Mouse (Mus musculus): ENCODE results near the gene Trat1. TPM values are rescaled to one million over a fixed set of nuclear protein-coding genes. Genes with fewer than 3 reads are reported as not detected.

The Trat1 gene
- polyA plus RNA-seq, 1 experiment from 2014 or later, result not detected

GRCm38 (mm10) chr16:48741549-48741948, 30.3 kb downstream of the Trat1 start:
- no peaks in the 10 kb centered on the region for H3K9me3 ChIP-seq (ENCODE audit: control insufficient read depth, low read length)
- WGBS, result 48% methylated on average over 3 of the region's 3 CpGs
- no peak for ATAC-seq (ENCODE audit: low FRiP score, low TSS enrichment)

GRCm38 (mm10) chr16:48739974-48740373, 31.8 kb downstream of the Trat1 start:
- Histone ChIP-seq H3K9ac (ENCODE audit: low read depth, low read length) (no peak overlapping the region), H3K9me3 (ENCODE audit: control insufficient read depth, low read length) (no peaks in the 10 kb centered on the region), H3K4me1 (ENCODE audit: control insufficient read depth, insufficient read depth, low read length) (no peaks in the 10 kb centered on the region), H3K27ac (ENCODE audit: low read depth, low read length) (no peak overlapping the region), H3K4me2 (replicated peaks; ENCODE audit: low read depth, low read length) (no peak overlapping the region), H3K36me3 (ENCODE audit: control insufficient read depth, insufficient read depth, low read length) (no peaks in the 10 kb centered on the region), H3K4me3 (ENCODE audit: low read length) (no peak overlapping the region), H3K27me3 (ENCODE audit: control insufficient read depth, insufficient read depth, low read length) (no peaks in the 10 kb centered on the region)
- no peak for ATAC-seq (ENCODE audit: low FRiP score, low TSS enrichment)
- 92% methylated on average over 6 of the region's 6 CpGs for WGBS

More at GRCm38 (mm10) chr16:48741549-48741948, 30.3 kb downstream of the Trat1 start:
- H3K36me3 ChIP-seq (ENCODE audit: control insufficient read depth, insufficient read depth, low read length), result no peaks in the 10 kb centered on the region
- no peak overlapping the region for H3K9ac ChIP-seq (ENCODE audit: low read depth, low read length)
- no peak overlapping the region for H3K4me3 ChIP-seq (ENCODE audit: low read length)
- no peaks in the 10 kb centered on the region for H3K4me1 ChIP-seq (ENCODE audit: control insufficient read depth, insufficient read depth, low read length)
- no peak overlapping the region for H3K27ac ChIP-seq (ENCODE audit: low read depth, low read length)
- no peaks in the 10 kb centered on the region for H3K27me3 ChIP-seq (ENCODE audit: control insufficient read depth, insufficient read depth, low read length)
- H3K4me2 ChIP-seq (replicated peaks; ENCODE audit: low read depth, low read length), result no peak overlapping the region

GRCm38 (mm10) chr16:48738429-48738828, 33.4 kb downstream of the Trat1 start:
- Histone ChIP-seq H3K4me3 (ENCODE audit: low read length) (no peak overlapping the region), H3K4me1 (ENCODE audit: control insufficient read depth, insufficient read depth, low read length) (no peaks in the 10 kb centered on the region), H3K27ac (ENCODE audit: low read depth, low read length) (no peak overlapping the region), H3K27me3 (ENCODE audit: control insufficient read depth, insufficient read depth, low read length) (no peaks in the 10 kb centered on the region), H3K9me3 (ENCODE audit: control insufficient read depth, low read length) (no peaks in the 10 kb centered on the region), H3K4me2 (replicated peaks; ENCODE audit: low read depth, low read length) (no peak overlapping the region), H3K36me3 (ENCODE audit: control insufficient read depth, insufficient read depth, low read length) (no peaks in the 10 kb centered on the region), H3K9ac (ENCODE audit: low read depth, low read length) (no peak overlapping the region)
- no peak for ATAC-seq (ENCODE audit: low FRiP score, low TSS enrichment)
- 83% methylated on average over 2 of the region's 2 CpGs for WGBS

- Histone ChIP-seq H3K36me3 (ENCODE audit: control insufficient read depth, insufficient read depth, low read length) (no peaks in the 10 kb centered on the region), H3K4me1 (ENCODE audit: control insufficient read depth, insufficient read depth, low read length) (no peaks in the 10 kb centered on the region), H3K9me3 (ENCODE audit: control insufficient read depth, low read length) (no peaks in the 10 kb centered on the region), H3K9ac (ENCODE audit: low read depth, low read length) (no peak overlapping the region), H3K27me3 (ENCODE audit: control insufficient read depth, insufficient read depth, low read length) (no peaks in the 10 kb centered on the region), H3K4me3 (ENCODE audit: low read length) (no peak overlapping the region), H3K4me2 (replicated peaks; ENCODE audit: low read depth, low read length) (no peak overlapping the region), H3K27ac (ENCODE audit: low read depth, low read length) (no peak overlapping the region)
- no peak for ATAC-seq (ENCODE audit: low FRiP score, low TSS enrichment)
- 85% methylated on average over 3 of the region's 3 CpGs for WGBS
Observed at GRCm38 (mm10) chr16:48736890-48737289, 34.9 kb downstream of the Trat1 start.

- Histone ChIP-seq H3K27ac (ENCODE audit: low read depth, low read length) (no peak overlapping the region), H3K4me1 (ENCODE audit: control insufficient read depth, insufficient read depth, low read length) (no peaks in the 10 kb centered on the region), H3K4me3 (ENCODE audit: low read length) (no peak overlapping the region), H3K9me3 (ENCODE audit: control insufficient read depth, low read length) (no peaks in the 10 kb centered on the region), H3K27me3 (ENCODE audit: control insufficient read depth, insufficient read depth, low read length) (no peaks in the 10 kb centered on the region), H3K36me3 (ENCODE audit: control insufficient read depth, insufficient read depth, low read length) (no peaks in the 10 kb centered on the region), H3K9ac (ENCODE audit: low read depth, low read length) (no peak overlapping the region), H3K4me2 (replicated peaks; ENCODE audit: low read depth, low read length) (no peak overlapping the region)
- 93% methylated on average over 3 of the region's 3 CpGs for WGBS
- no peak for ATAC-seq (ENCODE audit: low FRiP score, low TSS enrichment)
Observed at GRCm38 (mm10) chr16:48720259-48720658, 51.6 kb downstream of the Trat1 start.

GRCm38 (mm10) chr16:48719679-48720078, 52.1 kb downstream of the Trat1 start:
- Histone ChIP-seq H3K27ac (ENCODE audit: low read depth, low read length) (no peak overlapping the region), H3K9me3 (ENCODE audit: control insufficient read depth, low read length) (no peaks in the 10 kb centered on the region), H3K9ac (ENCODE audit: low read depth, low read length) (no peak overlapping the region), H3K36me3 (ENCODE audit: control insufficient read depth, insufficient read depth, low read length) (no peaks in the 10 kb centered on the region), H3K4me2 (replicated peaks; ENCODE audit: low read depth, low read length) (no peak overlapping the region), H3K4me1 (ENCODE audit: control insufficient read depth, insufficient read depth, low read length) (no peaks in the 10 kb centered on the region), H3K27me3 (ENCODE audit: control insufficient read depth, insufficient read depth, low read length) (no peaks in the 10 kb centered on the region), H3K4me3 (ENCODE audit: low read length) (no peak overlapping the region)
- ATAC-seq (ENCODE audit: low FRiP score, low TSS enrichment), result no peak
- WGBS, result 61% methylated on average over 3 of the region's 3 CpGs

- ATAC-seq (ENCODE audit: low FRiP score, low TSS enrichment), result no peak
- H3K4me2 ChIP-seq (replicated peaks; ENCODE audit: low read depth, low read length), result no peak overlapping the region
- no peak overlapping the region for H3K9ac ChIP-seq (ENCODE audit: low read depth, low read length)
- no peaks in the 10 kb centered on the region for H3K4me1 ChIP-seq (ENCODE audit: control insufficient read depth, insufficient read depth, low read length)
- no peaks in the 10 kb centered on the region for H3K36me3 ChIP-seq (ENCODE audit: control insufficient read depth, insufficient read depth, low read length)
- no peak overlapping the region for H3K27ac ChIP-seq (ENCODE audit: low read depth, low read length)
- no peaks in the 10 kb centered on the region for H3K9me3 ChIP-seq (ENCODE audit: control insufficient read depth, low read length)
- H3K27me3 ChIP-seq (ENCODE audit: control insufficient read depth, insufficient read depth, low read length), result no peaks in the 10 kb centered on the region
- H3K4me3 ChIP-seq (ENCODE audit: low read length), result no peak overlapping the region
Observed at GRCm38 (mm10) chr16:48716343-48716742, 55.5 kb downstream of the Trat1 start.

- H3K9ac ChIP-seq (ENCODE audit: low read depth, low read length), result no peak overlapping the region
- no peak overlapping the region for H3K27ac ChIP-seq (ENCODE audit: low read depth, low read length)
- H3K4me3 ChIP-seq (ENCODE audit: low read length), result no peak overlapping the region
- no peaks in the 10 kb centered on the region for H3K4me1 ChIP-seq (ENCODE audit: control insufficient read depth, insufficient read depth, low read length)
- H3K36me3 ChIP-seq (ENCODE audit: control insufficient read depth, insufficient read depth, low read length), result no peaks in the 10 kb centered on the region
- no peak overlapping the region for H3K4me2 ChIP-seq (replicated peaks; ENCODE audit: low read depth, low read length)
- 74% methylated on average over 3 of the region's 3 CpGs for WGBS
- no peak for ATAC-seq (ENCODE audit: low FRiP score, low TSS enrichment)
- H3K27me3 ChIP-seq (ENCODE audit: control insufficient read depth, insufficient read depth, low read length), result no peaks in the 10 kb centered on the region
- H3K9me3 ChIP-seq (ENCODE audit: control insufficient read depth, low read length), result no peaks in the 10 kb centered on the region
Observed at GRCm38 (mm10) chr16:48701896-48702295, 69.9 kb downstream of the Trat1 start.
